Mouse (Mus musculus): ENCODE data around the gene Plcg2. TPM values are rescaled to one million over a fixed set of nuclear protein-coding genes. Genes with fewer than 3 reads are reported as not detected.
A peak's percentile ranks its signal among the peaks of the same experiment; 100 is the strongest.

Gene Plcg2
- total RNA-seq, 2 experiments from 2014 or later, result 8.1 to 9.2 TPM

DNA sequence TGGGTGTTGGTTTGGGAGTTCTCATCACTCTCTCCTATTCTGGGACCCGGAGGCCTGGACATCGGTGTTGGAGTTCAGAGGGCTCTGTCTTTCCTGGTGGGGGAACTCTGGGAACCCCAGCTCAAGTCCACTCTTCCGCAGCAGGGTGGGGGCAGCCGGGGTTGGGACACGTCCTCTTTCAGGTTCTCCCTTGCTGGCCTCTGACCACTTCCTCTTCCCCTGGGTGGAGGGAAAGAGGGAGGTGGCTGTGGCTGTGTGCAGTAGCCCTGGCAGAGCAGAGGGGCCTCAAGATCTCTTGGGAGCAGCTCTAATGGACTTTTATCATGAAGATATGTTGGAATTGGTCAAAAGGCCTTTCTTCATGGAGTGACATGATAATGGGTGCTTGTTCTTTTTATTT lies 16.3 kb upstream of the Plcg2 start:
- peak; percentile 24; the same call in 1 of the 2 replicates for ATAC-seq (replicated peaks; ENCODE audit: low FRiP score, low TSS enrichment, poor library complexity, severe bottlenecking)

DNA sequence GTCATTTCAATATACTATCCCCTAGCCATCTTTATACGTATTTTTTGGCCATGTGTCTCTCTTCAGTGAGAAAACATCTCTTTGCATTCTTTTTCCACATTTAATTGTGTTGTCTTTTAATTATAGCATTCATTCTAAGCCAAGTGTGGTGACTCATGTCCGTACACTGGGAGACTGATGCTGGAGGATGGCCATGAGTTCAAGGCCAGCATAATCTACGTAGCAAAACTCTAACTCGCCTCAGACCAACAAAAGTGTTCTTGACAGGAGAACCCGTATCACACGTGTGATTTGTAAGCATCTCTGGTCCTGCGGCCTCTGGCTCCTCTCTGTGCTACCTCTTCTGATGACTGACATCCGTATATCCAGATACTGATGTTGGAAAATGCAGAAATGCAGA lies 13.4 kb upstream of the Plcg2 start:
- no peak for ATAC-seq (replicated peaks; ENCODE audit: low FRiP score, low TSS enrichment, poor library complexity, severe bottlenecking)

DNA sequence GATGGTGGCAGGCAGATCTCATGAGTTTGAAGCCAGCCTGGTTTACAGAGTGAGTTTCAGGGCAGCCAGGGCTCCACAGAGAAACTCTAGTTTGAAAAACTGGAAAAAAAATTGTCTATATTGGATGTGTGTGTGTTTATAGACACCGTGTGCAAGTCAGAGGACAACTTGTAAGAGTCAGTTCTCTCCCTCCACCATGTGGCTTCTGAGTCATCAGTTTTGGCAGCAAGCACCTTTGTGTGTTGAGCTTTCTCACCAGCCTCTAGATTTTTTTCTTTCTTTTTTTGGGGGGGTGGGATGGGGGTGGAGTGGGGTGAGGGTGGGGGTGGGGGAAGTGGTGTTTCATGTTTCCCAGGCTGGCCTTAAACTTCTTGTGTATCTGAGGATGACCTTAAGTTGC lies 12.8 kb upstream of the Plcg2 start:
- ATAC-seq (replicated peaks; ENCODE audit: low FRiP score, low TSS enrichment, poor library complexity, severe bottlenecking), result no peak

DNA sequence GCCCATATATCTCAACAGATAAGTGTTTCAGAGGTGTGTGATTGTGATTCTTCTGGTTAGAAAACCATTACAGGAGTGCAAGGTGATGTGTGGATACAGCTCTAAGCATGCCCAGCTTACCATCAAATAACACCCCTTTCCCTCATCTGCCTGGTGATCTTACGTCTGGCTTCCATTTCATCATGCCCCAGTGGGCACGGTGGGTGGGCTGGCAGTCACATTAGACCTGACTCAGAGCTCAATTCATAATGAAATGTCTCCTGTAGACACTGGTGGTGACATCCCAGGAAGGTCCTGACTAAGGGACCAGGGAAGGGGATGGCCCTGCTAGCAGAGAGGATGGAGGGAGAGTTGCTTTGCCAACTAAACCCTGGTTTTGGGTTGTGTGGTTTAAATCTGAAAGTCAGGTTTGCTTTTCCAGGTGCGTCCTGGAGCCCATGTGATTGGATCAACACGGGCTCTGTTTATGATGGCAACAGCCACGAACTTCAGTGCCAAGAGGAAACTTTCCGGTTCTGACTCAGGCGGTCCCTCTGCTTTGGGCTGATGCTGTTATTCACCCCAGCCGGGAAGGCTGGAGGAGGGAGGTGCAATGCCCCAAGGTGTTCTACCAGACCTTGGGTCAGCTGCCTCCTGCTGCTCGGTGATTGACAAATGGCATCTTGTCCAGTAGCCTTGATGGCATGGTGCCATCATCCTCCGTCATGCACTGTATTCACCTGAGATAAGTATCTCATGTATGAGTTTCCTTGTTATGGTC lies 9.7 kb upstream of the Plcg2 start:
- ATAC-seq (replicated peaks; ENCODE audit: low FRiP score, low TSS enrichment, poor library complexity, severe bottlenecking), result no peak

DNA sequence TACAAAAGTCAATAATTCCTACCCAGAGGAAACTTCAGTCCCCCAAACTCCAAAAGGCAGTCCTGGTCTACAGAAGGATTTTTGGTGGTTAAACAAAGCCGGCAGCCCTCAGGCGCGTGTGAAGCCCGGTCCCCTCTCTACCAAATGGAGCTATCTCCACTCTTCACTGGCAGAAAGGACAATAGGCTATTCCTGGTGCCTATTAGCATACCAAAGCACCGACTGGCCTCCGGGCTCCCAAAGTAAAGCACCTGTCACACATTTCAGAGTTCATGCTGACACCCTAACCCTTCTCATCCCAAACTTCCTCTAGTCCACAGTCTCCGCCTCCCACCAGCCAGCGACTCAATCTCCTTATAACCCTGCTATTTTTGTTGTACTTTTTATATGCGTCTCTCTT lies 4.5 kb upstream of the Plcg2 start:
- ATAC-seq (replicated peaks; ENCODE audit: low FRiP score, low TSS enrichment, poor library complexity, severe bottlenecking), result no peak

DNA sequence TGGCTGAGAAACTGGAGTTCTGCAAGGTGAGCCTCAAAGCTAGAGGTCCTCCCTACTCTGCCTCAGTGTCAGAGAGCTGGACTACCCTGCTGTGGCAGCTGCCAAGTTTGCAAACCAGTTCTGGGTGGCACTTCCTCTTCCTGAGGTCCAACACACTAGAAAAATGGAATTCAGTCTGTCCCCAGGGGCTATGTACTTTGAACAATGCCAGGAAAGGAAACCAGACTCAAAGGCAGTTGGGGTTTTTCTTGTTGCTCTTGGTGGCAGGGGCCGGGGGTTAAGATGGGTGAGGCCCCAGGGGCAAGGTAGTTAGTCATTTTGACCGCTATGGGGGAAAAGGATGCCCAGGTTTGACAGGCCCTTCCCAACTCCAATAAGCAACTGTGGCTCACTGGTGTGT lies 3.2 kb upstream of the Plcg2 start:
- ATAC-seq (replicated peaks; ENCODE audit: low FRiP score, low TSS enrichment, poor library complexity, severe bottlenecking), result no peak

DNA sequence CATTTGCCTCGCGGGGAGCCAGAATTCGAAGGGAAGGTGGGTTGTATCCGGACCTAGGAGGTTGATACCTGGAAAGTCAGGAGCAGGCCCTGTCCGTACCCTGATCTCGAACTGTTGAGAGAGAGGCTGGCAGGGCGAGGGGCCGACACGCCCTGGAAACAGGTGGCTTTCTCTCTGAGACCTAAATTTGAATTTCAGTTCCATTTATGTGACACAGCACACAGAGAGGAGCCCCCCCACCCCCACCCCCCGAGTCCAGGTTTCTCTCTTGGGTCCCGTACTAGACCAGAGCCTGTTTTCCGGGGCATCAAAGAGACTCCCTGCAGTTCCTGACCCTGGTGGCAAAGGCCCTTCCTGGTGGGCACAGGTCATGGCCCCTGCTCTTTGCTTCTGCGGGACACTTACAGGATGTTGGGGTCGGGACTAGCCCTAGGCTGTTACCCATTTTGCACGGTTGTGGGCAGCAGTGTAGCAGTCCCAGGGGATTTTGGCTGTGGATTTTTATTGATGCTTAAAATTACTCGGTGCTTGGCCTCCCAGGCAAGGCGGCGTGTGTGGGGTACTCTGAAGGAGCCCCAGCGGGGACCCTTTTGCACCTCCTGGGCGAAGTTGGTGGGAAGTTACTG lies 937 bp downstream of the Plcg2 start:
- ATAC-seq (replicated peaks; ENCODE audit: low FRiP score, low TSS enrichment, poor library complexity, severe bottlenecking), result no peak

DNA sequence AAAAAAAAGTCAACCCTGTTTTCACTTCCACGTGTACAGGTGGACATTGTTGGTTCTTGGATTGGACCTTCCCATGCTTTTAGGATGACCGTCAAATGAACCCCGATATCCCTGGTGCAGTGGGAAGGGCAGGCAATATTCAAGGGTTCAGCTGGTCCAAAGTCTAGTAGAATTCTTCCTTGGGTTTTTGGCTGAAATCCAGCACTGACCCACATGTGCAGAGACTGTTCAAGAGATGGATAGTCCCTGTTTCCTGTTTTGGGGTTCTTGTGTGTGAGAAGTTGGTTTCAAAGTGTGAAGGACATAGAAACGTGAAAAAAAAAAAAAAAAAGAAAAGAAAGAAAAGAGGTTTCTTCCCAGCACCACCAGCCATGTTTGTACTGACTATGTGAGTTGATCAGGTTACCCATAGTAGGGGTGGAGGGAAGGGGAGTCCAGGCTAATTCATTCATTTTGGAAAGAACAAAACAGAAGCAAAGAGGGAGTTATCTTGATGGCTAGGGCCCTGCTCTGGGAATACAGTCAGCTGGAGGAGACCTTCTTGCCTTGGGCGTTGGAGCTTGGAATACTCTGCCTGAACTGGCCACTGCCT lies 2.2 kb downstream of the Plcg2 start:
- ATAC-seq (replicated peaks; ENCODE audit: low FRiP score, low TSS enrichment, poor library complexity, severe bottlenecking), result no peak

DNA sequence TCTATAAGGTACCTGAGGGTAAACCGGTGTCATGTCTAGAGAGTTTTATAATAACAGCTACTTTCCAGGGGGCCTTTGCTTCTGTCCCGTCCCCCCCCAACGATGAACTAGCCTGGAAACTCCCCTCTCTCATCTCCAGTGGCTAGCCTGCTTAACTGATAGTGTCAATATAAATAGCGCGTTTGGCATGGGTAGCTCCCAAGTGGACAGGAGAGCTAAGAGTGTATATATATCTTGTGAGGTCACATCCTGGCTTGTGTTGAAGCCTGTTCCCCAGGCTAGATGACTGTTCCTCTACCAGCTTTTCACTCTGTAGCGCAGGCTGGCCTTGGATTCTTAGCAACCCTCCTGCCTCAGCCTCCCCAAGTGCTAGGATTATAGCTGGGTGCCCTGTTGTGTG lies 3.2 kb downstream of the Plcg2 start:
- ATAC-seq (replicated peaks; ENCODE audit: low FRiP score, low TSS enrichment, poor library complexity, severe bottlenecking), result no peak

DNA sequence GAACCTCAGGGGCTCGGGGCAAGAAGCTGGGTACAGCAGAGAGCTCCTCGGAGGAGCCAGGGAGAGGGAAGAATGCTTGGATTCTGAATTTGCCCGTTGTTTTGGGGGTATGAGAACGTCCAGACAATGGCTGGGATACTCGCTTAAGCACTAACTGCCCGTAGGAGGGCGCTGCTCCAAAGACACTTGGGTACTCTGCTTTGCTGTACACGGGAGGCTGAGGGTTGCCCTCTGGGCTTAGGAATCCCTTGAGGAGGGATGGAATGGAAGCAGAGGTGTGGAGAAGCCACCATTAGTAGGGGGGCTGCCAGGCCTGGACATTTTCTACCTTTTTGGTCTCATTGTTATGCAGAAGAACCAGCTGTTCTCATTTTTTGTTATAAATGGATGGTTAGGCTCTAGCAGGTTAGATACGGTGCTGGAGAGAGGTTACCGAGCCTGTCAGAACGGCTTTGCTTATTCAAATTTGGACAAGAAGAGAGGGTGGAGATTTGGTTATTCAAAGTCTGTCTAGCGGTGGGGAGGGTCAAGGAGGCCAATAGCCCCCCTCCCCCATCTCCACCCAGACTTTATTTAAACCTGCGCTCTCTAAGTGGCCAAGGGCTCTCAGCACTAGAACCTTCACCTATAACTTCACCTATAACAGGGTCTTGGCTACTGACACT lies 5.4 kb downstream of the Plcg2 start:
- no peak for ATAC-seq (replicated peaks; ENCODE audit: low FRiP score, low TSS enrichment, poor library complexity, severe bottlenecking)

DNA sequence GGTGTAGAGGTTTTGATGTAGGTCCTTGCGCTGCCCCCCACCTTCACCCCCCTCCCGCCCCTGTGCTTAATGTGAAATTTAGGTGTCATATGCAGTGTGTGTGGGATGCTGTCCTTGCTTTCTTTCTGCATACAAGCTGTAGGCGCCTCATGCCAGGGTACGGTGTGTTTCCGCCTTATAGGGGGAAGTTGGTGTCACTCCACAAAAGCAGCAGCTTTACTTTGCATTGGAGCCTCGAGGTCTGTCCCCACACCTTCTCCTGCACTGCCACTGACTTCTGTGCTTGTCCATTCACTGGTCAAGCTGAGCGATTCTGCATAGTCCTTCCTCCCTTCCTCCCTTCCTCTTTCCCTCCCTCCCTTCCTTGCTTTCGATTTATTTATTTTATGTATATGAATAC lies 9.6 kb downstream of the Plcg2 start:
- ATAC-seq (replicated peaks; ENCODE audit: low FRiP score, low TSS enrichment, poor library complexity, severe bottlenecking), result no peak

DNA sequence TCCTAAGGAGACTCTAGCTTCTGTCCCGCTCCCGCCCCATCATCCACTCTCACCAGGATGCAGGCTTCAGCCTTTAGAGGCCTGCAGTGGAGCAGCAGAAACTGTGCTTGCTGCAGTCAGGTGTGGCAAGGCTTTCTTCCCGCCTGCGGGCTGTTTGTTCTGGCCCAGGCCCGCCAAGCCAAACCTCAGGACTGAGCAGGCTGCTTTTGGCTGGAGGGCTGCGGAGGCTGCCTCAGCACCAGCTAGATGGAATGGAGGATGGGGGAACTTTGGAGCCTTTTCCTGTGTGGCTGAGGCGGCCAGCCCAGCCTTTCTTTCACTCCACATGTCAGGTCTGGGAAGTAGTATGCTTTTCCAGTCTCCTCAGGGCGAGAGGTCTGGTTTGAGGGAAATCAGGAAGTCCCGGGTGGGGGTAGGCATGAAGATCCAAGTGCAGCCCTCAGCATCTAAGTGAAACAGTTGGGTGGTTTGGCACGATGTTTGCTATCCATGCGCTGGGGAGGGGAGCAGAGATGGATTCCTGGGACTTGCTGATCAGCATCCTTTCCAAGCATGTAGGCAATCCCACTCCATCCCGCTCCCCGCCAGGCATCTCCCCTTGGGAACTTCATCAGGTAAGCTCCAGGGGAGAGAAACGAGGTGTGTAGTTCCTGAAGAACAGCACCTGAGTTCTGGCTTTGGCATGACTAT lies 18.9 kb downstream of the Plcg2 start:
- ATAC-seq (replicated peaks; ENCODE audit: low FRiP score, low TSS enrichment, poor library complexity, severe bottlenecking), result no peak

DNA sequence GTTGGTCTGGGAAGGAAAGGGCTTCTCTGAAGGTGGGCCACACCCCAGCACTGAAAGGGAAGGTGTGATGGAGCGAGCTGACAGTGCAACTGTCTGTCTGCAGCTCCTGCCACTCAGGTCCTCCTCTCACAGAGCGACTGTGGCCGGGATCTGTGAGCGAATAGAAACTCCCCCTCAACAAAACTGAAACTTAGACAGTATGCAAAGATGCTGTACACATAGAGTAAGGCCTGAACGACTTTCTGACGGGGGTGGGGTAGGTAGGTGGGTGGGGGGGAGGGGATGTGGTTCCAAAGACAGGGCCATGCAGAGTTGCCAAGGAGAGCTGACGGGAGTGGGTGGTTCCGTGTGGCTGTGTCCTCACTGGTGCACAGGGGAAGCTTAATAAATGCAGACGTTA lies 19.8 kb downstream of the Plcg2 start:
- ATAC-seq (replicated peaks; ENCODE audit: low FRiP score, low TSS enrichment, poor library complexity, severe bottlenecking), result no peak

DNA sequence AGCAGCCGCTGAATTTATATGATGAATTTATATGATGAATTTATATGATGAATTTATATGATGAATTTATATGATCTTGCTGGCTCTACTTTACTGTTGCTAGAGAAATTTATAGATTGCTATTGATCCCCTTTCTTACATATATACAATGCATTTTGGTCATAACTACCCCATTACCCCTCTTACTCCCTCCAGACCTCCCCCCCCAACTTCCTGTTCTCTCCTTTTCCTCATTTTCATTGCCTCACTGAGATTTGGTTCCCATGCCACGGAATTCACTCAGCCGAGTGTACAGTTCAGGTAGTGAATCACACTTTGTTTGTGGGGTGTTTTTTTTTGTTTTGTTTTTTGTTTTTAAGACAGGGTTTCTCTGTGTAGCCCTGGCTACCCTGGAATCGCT lies 20.8 kb downstream of the Plcg2 start:
- no peak for ATAC-seq (replicated peaks; ENCODE audit: low FRiP score, low TSS enrichment, poor library complexity, severe bottlenecking)

DNA sequence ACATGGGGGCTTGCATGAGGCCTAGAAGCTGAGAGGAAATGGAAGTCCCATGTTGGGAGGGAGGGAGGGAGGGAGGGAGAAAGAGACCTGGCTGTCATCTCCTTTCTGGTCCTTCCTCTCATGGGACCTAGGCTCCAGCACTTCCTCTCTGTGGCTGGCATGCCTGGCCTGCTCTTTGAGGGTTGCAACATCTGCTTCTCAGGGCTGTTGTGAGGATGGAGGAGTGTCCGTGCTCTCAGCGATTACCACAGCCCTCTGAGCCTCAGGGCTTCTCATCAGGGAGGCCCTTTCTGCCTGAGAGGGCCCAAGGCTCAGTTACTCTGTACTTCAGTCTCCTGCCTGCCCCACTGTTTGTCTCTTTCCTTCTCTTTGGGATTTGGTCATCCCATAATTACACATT lies 28.1 kb downstream of the Plcg2 start:
- ATAC-seq (replicated peaks; ENCODE audit: low FRiP score, low TSS enrichment, poor library complexity, severe bottlenecking), result no peak

DNA sequence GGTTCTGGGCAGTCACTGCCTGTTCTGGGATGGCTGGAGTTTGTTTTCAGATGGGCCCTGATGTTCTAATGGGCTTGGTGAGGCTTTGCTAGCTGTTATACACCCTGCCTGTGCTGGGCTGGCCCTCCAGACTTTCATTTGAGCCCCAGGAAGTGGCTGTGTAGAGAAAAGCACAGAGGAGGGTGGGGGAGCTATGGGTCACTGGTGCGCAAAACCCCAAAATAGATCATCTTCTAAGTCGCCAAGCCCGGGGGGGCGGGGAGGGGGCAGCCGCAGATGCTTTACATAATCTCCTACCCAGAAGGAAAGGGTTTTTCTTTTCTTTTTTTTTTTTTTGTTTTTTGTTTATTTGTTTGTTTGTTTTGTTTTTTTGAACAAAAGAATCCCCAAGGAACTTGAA lies 29.9 kb downstream of the Plcg2 start:
- no peak for ATAC-seq (replicated peaks; ENCODE audit: low FRiP score, low TSS enrichment, poor library complexity, severe bottlenecking)

DNA sequence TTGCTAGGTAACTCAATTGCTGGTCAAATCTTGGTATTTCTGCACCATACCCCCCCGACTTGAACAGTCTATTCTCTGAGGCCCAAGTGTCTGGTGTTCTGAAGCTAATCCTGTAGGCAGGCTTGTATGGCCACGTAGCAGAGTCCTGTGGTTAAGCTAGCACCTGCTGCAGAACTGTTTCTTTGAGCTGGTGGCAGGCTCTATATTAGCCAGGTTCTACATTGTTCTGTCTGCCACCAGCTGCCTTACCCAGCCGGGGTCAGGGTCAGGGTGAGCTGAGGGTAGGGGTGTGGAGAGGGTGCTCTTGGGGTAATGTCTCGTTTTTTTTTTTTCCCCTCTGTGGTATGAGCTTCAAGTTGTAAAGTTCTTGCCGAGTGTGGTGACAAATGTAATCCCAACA lies 31.1 kb downstream of the Plcg2 start:
- no peak for ATAC-seq (replicated peaks; ENCODE audit: low FRiP score, low TSS enrichment, poor library complexity, severe bottlenecking)

DNA sequence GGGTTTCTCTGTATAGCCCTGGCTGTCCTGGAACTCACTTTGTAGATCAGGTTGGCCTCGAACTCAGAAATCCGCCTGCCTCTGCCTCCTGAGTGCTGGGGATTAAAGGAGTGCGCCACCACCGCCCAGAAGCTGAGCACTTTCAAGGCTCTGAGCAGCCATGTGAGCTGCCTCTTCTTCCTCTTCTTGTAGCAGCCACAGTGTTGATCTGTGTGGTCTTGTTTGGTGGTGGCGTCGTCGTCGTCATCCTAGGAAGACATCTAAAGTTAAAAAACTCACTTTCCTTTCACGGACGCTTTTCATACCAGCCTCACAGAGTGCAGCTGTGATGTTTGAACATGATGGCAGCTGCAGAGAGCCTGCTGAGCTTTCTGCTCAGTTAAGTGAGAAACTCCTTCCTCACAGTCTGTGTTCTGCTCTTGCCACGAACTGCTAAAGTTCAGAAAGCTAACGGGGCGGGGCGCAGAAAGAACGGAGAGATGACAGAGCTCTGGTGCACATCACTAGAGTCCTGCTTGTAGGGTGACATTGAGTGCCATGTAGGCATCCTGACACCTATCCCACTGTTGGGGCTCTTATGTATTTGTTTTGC lies 34.4 kb downstream of the Plcg2 start:
- no peak for ATAC-seq (replicated peaks; ENCODE audit: low FRiP score, low TSS enrichment, poor library complexity, severe bottlenecking)

DNA sequence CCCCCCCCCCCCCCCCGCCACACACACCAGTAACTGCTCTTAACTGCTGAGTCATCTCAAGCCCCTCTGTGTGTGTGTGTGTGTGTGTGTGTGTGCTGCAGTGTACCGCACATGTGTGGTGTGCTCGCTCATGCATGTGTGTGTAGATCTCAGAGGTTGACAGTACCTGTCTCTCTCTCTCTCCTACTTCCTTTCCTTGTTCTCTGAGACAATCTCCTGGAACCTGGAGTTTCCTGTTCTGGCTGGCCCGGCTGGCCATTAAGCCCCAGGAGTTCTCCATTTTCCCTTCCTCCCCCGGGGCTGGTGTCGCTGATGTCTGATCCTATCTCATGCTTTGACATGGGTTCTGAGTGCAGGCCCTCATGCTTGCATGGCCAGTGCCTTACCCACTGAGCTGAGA lies 38.8 kb downstream of the Plcg2 start:
- ATAC-seq (replicated peaks; ENCODE audit: low FRiP score, low TSS enrichment, poor library complexity, severe bottlenecking), result peak; percentile 53

DNA sequence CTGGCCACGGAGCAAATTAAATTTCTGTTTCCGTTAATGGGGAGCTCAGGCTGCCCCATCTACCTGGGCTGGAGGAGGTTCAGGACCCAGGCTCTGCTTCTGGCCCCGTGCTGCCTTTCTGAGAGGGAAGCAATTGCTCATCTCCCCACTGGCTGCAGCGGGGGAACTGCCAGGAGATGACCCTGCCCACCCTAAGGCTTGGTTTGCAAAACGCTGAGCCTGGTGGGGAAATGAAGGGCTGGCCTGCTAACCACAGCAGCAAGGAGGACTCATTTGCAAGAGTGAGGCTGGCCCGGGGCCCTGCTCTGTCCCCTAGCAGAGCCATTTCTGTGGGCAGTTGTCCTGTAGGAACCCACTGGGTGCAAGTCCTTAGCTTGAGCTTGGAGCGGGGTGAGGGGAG lies 39.7 kb downstream of the Plcg2 start:
- ATAC-seq (replicated peaks; ENCODE audit: low FRiP score, low TSS enrichment, poor library complexity, severe bottlenecking), result no peak

All from megakaryocyte-erythroid progenitor cell, adult 5-6 weeks (primary cell).